Mouse (Mus musculus): ENCODE data around the gene Nckap1l. TPM values are rescaled to one million over a fixed set of nuclear protein-coding genes. Genes with fewer than 3 reads are reported as not detected.

The Nckap1l gene
- total and polyA plus RNA-seq, 3 experiments = 3.6 to 4.2 (median 4.0) TPM

DNA sequence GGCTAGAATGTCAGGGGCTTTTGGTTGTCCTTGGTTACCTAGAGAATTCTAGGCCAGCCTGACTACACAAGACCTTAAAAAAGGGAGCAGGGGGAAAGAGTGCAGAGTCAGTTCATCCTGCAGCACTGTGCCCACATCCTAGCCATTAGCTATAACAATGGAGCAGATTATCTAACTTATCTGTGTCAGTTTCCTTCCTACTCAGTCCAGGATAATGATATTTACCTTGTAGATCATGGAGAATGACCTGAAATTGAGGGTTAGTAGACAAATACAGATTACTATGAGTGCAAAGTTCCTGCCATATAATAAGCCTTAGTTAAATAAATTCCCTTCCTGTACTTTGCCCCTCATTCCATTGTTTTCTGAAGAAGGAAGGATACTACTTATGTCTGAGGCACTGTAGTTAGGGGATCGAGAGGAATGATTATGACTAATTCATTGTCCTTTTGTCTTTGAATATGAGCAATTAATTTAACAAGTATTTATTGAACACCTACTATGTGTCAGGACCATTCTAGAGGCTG lies 25.5 kb downstream of the Nckap1l start:
- no peaks in the 10 kb centered on the region for H3K36me3 ChIP-seq (ENCODE audit: control insufficient read depth, insufficient read depth, low read length)
- TF ChIP-seq CTCF (IDR thresholded peaks at IDR 0.05) (no peak), EP300 (IDR thresholded peaks at IDR 0.05; ENCODE audit: insufficient read depth, low read depth, low read length) (no peak)
- H3K79me2 ChIP-seq (replicated peaks; ENCODE audit: control insufficient read depth, insufficient read depth, low read length) = no peaks in the 10 kb centered on the region
- intact Hi-C loops (cut with DNase I) = no loop called here
- H3K4me3 ChIP-seq = no peak overlapping the region
- no peak overlapping the region for H3K27ac ChIP-seq
- no peaks in the 10 kb centered on the region for H3K4me1 ChIP-seq (ENCODE audit: control insufficient read depth, insufficient read depth, low read length)
- H3K9ac ChIP-seq (ENCODE audit: low read depth, low read length) = no peak overlapping the region
- WGBS = 50% methylated on average over 1 of the region's 1 CpGs
- no peaks in the 10 kb centered on the region for H3K27me3 ChIP-seq (ENCODE audit: control insufficient read depth, insufficient read depth, low read length)
- no peak for DNase-seq

DNA sequence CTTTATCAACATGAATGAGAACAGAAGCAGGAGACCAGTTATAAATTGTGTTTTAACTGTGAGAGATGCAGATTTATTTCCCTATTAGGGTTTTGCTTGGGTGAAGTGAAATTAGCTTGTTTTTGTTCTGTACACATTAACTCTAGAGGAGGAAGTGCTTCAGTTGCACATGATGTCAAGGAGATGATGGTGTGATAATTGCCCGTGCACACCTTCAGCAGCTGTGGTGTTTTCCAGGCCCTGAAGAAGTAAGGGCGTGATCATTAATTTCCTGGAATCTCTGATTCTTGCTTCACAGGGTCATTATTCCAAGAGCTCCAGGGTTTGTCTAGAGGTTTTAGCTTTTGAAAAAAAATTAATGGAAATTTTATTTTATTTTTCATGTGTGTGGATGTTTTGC lies 26.5 kb downstream of the Nckap1l start:
- Histone ChIP-seq H3K79me2 (replicated peaks; ENCODE audit: control insufficient read depth, insufficient read depth, low read length) (no peaks in the 10 kb centered on the region), H3K9ac (ENCODE audit: low read depth, low read length) (no peak overlapping the region), H3K4me3 (no peak overlapping the region), H3K4me1 (ENCODE audit: control insufficient read depth, insufficient read depth, low read length) (no peaks in the 10 kb centered on the region), H3K36me3 (ENCODE audit: control insufficient read depth, insufficient read depth, low read length) (no peaks in the 10 kb centered on the region), H3K27me3 (ENCODE audit: control insufficient read depth, insufficient read depth, low read length) (no peaks in the 10 kb centered on the region), H3K27ac (no peak overlapping the region)
- TF ChIP-seq EP300 (IDR thresholded peaks at IDR 0.05; ENCODE audit: insufficient read depth, low read depth, low read length) (no peak), POLR2A (IDR thresholded peaks at IDR 0.05; ENCODE audit: insufficient read depth, low read depth, low read length) (no peak)
- DNase-seq = no peak
- 77% methylated on average over 2 of the region's 2 CpGs for WGBS
- intact Hi-C loops (cut with DNase I) = no loop called here

DNA sequence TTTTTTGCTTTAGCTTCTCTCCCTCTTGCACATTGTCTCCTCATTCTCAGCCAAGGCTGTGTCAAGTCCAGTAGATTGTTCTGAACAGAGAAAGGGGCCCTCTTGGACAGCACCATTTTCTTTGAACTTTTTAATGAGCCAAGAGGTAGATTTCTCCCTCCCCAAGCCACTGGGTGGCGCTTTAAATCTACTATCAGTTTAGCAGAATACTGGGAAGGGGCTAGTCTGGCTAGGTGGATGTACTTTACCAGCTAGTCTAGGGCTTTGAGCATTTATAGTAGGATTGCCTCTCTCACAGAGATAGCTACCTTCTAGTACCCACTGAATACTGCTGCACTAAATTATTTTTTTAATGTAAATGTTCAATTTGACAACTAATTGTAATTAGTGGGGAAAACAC lies 28.9 kb downstream of the Nckap1l start:
- 7% methylated on average over 1 of the region's 1 CpGs for WGBS
- no peaks in the 10 kb centered on the region for H3K27me3 ChIP-seq (ENCODE audit: control insufficient read depth, insufficient read depth, low read length)
- intact Hi-C loops (cut with DNase I) = no loop called here
- no peaks in the 10 kb centered on the region for H3K4me1 ChIP-seq (ENCODE audit: control insufficient read depth, insufficient read depth, low read length)
- no peak overlapping the region for H3K27ac ChIP-seq
- no peak for DNase-seq
- H3K36me3 ChIP-seq (ENCODE audit: control insufficient read depth, insufficient read depth, low read length) = no peaks in the 10 kb centered on the region
- no peaks in the 10 kb centered on the region for H3K79me2 ChIP-seq (replicated peaks; ENCODE audit: control insufficient read depth, insufficient read depth, low read length)
- TF ChIP-seq CTCF (IDR thresholded peaks at IDR 0.05) (peak; percentile 54), POLR2A (IDR thresholded peaks at IDR 0.05; ENCODE audit: insufficient read depth, low read depth, low read length) (no peak)
- no peak overlapping the region for H3K4me3 ChIP-seq
- H3K9ac ChIP-seq (ENCODE audit: low read depth, low read length) = no peak overlapping the region

DNA sequence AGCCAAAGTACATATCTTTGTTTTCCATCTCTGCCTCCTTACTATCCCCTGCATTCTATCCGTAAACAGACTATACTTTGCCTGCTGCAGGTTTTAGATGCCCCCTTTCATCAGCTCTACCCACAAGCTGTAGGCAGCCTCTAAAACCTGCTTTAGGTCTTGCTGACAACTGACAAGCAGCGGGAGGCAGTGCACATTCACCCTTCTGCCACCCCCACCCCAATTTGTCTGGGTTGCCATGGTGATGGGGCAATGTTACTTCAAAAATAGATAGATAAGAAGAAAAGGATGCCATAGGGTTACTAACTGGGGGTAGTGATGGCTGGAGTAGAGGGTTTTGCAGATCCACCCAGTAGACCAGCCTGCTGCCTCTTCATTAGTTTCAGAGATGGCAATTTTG lies 30.9 kb downstream of the Nckap1l start:
- DNase-seq = no peak
- WGBS = 56% methylated on average over 2 of the region's 2 CpGs
- H3K27me3 ChIP-seq (ENCODE audit: control insufficient read depth, insufficient read depth, low read length) = no peaks in the 10 kb centered on the region
- H3K36me3 ChIP-seq (ENCODE audit: control insufficient read depth, insufficient read depth, low read length) = no peaks in the 10 kb centered on the region
- no peak overlapping the region for H3K27ac ChIP-seq
- no peaks in the 10 kb centered on the region for H3K79me2 ChIP-seq (replicated peaks; ENCODE audit: control insufficient read depth, insufficient read depth, low read length)
- intact Hi-C loops (cut with DNase I) = no loop called here
- H3K4me1 ChIP-seq (ENCODE audit: control insufficient read depth, insufficient read depth, low read length) = no peaks in the 10 kb centered on the region
- H3K9ac ChIP-seq (ENCODE audit: low read depth, low read length) = no peak overlapping the region
- no peak overlapping the region for H3K4me3 ChIP-seq
- no peak for TF ChIP-seq POLR2A (IDR thresholded peaks at IDR 0.05; ENCODE audit: insufficient read depth, low read depth, low read length)

DNA sequence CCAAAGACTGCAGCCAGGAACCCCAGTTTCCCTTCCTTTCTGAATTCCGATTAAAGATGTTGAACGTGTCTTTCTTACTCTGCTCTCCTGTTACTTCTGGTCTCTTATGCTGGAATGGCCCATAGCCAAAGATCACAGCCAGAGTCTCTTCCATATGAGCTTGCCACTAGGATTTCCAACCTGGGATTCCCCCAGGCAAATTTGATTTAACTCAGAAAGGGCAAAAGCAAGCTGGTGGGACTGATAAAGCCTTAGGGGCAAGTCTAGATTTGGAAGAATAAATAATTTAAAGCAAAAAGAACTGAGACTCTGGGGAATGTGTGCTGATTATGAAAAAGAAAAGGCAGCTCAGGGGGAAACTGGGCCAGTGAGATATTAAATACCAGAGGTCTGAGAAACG lies 31.5 kb downstream of the Nckap1l start:
- WGBS = 50% methylated on average over 3 of the region's 3 CpGs
- TF ChIP-seq CTCF (IDR thresholded peaks at IDR 0.05) = no peak
- TF ChIP-seq POLR2A (IDR thresholded peaks at IDR 0.05; ENCODE audit: insufficient read depth, low read depth, low read length) = no peak
- no peak for TF ChIP-seq EP300 (IDR thresholded peaks at IDR 0.05; ENCODE audit: insufficient read depth, low read depth, low read length)
- Histone ChIP-seq H3K9ac (ENCODE audit: low read depth, low read length) (no peak overlapping the region), H3K4me3 (no peak overlapping the region), H3K27ac (no peak overlapping the region), H3K27me3 (ENCODE audit: control insufficient read depth, insufficient read depth, low read length) (no peaks in the 10 kb centered on the region), H3K36me3 (ENCODE audit: control insufficient read depth, insufficient read depth, low read length) (no peaks in the 10 kb centered on the region), H3K4me1 (ENCODE audit: control insufficient read depth, insufficient read depth, low read length) (no peaks in the 10 kb centered on the region), H3K79me2 (replicated peaks; ENCODE audit: control insufficient read depth, insufficient read depth, low read length) (no peaks in the 10 kb centered on the region)
- DNase-seq = no peak
- intact Hi-C loops (cut with DNase I) = no loop called here

DNA sequence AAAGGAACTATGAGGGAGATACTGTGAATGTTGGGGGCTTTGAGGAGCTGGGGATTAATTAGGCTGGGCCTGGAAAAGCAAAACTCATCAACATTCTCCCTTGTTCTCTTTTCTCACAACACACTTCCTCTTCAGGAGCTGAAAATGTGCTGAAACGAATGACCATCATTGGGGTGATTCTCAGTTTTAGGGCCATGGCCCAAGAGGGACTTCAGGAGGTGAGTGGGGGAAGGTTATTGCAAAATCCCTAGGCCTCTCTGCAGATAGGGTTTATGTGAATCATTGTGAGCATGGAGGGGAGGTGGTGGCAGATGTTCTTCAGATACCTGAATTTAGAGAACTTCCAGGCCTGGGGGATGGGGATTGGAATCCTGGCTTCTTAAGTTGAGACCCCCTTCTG lies 33.1 kb downstream of the Nckap1l start:
- no peak for TF ChIP-seq POLR2A (IDR thresholded peaks at IDR 0.05; ENCODE audit: insufficient read depth, low read depth, low read length)
- TF ChIP-seq CTCF (IDR thresholded peaks at IDR 0.05) = no peak
- TF ChIP-seq EP300 (IDR thresholded peaks at IDR 0.05; ENCODE audit: insufficient read depth, low read depth, low read length) = no peak
- no peaks in the 10 kb centered on the region for H3K27me3 ChIP-seq (ENCODE audit: control insufficient read depth, insufficient read depth, low read length)
- H3K79me2 ChIP-seq (replicated peaks; ENCODE audit: control insufficient read depth, insufficient read depth, low read length) = no peaks in the 10 kb centered on the region
- no peaks in the 10 kb centered on the region for H3K36me3 ChIP-seq (ENCODE audit: control insufficient read depth, insufficient read depth, low read length)
- H3K9ac ChIP-seq (ENCODE audit: low read depth, low read length) = no peak overlapping the region
- no peak overlapping the region for H3K27ac ChIP-seq
- no peak overlapping the region for H3K4me3 ChIP-seq
- DNase-seq = no peak
- WGBS = 61% methylated on average over 1 of the region's 1 CpGs
- intact Hi-C loops (cut with DNase I) = no loop called here
- no peaks in the 10 kb centered on the region for H3K4me1 ChIP-seq (ENCODE audit: control insufficient read depth, insufficient read depth, low read length)
